Mouse (Mus musculus): ENCODE measurements at regions not wholly inside any gene's neighbourhood (a gene's known extent, or its start where the extent isn't known, plus 50 kb on each side); places are given as distances from the start of the nearest gene placed in this dataset.

- DNase-seq = peak; percentile 7
These were observed 1351.9 kb upstream of the Zeb2 start for GRCm38 (mm10) chr2:46468936-46469629.

- peak; percentile 59 for DNase-seq
These were observed 1348.2 kb upstream of the Zeb2 start for GRCm38 (mm10) chr2:46465389-46465788.

GRCm38 (mm10) chr2:46464913-46465312, 1347.7 kb upstream of the Zeb2 start:
- no peak for DNase-seq

- no peak for DNase-seq
These were observed 1345.5 kb upstream of the Zeb2 start for GRCm38 (mm10) chr2:46462670-46463069.

GRCm38 (mm10) chr2:46450698-46451097, 1333.5 kb upstream of the Zeb2 start:
- DNase-seq = no peak

- no peak for DNase-seq
These were observed 1328.1 kb upstream of the Zeb2 start for GRCm38 (mm10) chr2:46445306-46445705.

GRCm38 (mm10) chr2:46443686-46444180, 1326.5 kb upstream of the Zeb2 start:
- peak; percentile 75 for DNase-seq

- DNase-seq = no peak
These were observed 1326.0 kb upstream of the Zeb2 start for GRCm38 (mm10) chr2:46443061-46443685.

- no peak for DNase-seq
These were observed 1325.4 kb upstream of the Zeb2 start for GRCm38 (mm10) chr2:46442576-46442975.

GRCm38 (mm10) chr2:46441927-46442326, 1324.7 kb upstream of the Zeb2 start:
- no peak for DNase-seq

- no peak for DNase-seq
These were observed 1324.2 kb upstream of the Zeb2 start for GRCm38 (mm10) chr2:46441348-46441747.

- DNase-seq = no peak
These were observed 1322.8 kb upstream of the Zeb2 start for GRCm38 (mm10) chr2:46440038-46440437.

GRCm38 (mm10) chr2:46418281-46418680, 1301.1 kb upstream of the Zeb2 start:
- DNase-seq = no peak

- no peak for DNase-seq
These were observed 1285.3 kb upstream of the Zeb2 start for GRCm38 (mm10) chr2:46402373-46403114.

- DNase-seq = no peak
These were observed 1277.0 kb upstream of the Zeb2 start for GRCm38 (mm10) chr2:46394161-46394560.

GRCm38 (mm10) chr2:46372847-46373461, 1255.8 kb upstream of the Zeb2 start:
- no peak for DNase-seq

GRCm38 (mm10) chr2:46371755-46372154, 1254.6 kb upstream of the Zeb2 start:
- DNase-seq = no peak

- DNase-seq = no peak
These were observed 1253.8 kb upstream of the Zeb2 start for GRCm38 (mm10) chr2:46370949-46371348.

- no peak for DNase-seq
These were observed 1251.7 kb upstream of the Zeb2 start for GRCm38 (mm10) chr2:46368882-46369281.

- no peak for DNase-seq
These were observed 1248.9 kb upstream of the Zeb2 start for GRCm38 (mm10) chr2:46366135-46366485.

GRCm38 (mm10) chr2:46365428-46366134, 1248.4 kb upstream of the Zeb2 start:
- no peak for DNase-seq

- DNase-seq = no peak
These were observed 1243.0 kb upstream of the Zeb2 start for GRCm38 (mm10) chr2:46360049-46360712.

Measured in retina, postnatal 1 day (tissue).